Mouse (Mus musculus) natural killer cell, adult 2 months (primary cell): Measurements from ENCODE around the gene Tssk2.
A peak's percentile ranks its signal among the peaks of the same experiment; 100 is the strongest.

Experiments used
- DNase-seq, 2 experiments: peaks; one replicate each; pipeline ENCODE4 v3.0.0; 2022; ENCODE audit warnings: low spot score in 2 of 2

Tssk2 gene

DNA sequence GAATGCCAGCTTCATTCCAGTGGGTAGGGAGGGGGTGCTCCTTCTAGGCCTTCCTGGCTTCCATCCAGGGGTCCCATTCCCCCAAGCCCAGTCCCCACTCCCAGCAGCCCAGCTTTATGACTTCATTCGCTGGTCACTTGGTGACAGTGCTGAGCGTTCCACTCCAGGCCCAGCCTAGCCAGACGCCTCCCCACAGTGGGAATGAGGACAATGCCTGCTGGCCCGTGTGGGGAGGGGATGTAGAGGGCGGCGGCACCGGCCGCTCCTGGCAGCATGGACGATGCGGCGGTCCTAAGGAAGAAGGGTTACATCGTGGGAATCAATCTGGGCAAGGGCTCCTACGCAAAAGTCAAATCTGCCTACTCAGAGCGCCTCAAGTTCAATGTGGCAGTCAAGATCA, at the start of gene Tssk2, which contains the start of gene Dgcr2:
Gene Tssk2, plus strand, starts transcription at position 176 of the 400 bp plus-strand sequence.
Gene Dgcr2, minus strand, starts transcription at position 101 of the 400 bp plus-strand sequence.
- no peak for DNase-seq

DNA sequence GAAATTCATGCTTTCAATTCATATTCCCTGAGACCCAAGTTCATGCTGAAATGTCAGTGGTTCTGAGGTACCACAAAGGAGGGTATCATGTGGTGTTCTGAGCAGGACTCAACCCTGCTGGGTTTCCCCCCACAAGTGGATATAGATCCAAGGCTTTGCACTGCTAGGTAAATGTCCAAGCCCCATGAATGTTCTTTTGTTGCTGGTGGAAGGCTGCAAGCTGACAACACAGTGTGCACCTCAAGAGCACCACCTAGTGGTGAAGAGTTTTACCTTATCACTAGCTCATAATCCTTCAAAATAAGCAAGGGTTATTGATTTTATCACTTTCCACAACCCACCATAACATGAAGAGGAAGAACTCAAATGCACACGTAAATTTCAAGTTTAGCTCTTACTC, 49.5 kb upstream of the Tssk2 start:
- DNase-seq: no peak

DNA sequence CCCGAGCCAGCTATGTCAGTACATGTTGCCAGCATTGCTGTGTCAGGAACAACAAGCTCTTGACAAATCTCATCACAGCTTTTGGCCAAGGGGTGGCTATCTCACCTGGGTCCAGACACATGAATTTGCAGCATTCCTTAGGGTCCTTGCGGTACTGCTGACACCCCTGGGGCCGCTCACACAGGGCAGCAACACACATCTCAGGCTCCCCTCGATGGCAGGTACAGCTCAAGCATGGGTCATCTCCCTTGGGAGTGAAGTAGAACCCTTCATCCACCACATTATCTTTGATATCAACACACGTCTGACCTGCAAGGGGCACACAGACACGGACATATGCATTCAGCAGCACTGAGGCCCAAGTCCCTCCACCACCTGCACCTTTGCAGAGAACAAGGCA, 49.0 kb upstream of the Tssk2 start:
- DNase-seq: no peak

DNA sequence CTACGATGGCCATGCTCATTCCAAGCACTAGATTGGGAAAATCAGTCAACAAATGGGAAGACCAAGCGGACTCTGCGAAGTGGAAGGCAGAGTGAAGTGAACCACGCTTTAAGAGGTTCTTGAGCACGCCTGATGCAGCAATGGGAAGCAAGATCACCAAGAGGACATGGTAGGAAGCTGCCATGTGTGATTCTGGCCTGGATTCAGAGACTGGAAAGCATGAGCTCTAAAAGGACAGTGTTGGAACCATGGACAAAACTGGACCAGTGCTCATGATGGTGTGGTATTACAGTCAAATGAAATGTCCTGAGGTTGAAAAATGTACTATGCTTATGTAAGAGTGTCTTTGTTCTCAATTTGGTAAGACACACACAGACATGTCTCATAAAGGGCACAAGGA, 47.1 kb upstream of the Tssk2 start:
- no peak for DNase-seq

DNA sequence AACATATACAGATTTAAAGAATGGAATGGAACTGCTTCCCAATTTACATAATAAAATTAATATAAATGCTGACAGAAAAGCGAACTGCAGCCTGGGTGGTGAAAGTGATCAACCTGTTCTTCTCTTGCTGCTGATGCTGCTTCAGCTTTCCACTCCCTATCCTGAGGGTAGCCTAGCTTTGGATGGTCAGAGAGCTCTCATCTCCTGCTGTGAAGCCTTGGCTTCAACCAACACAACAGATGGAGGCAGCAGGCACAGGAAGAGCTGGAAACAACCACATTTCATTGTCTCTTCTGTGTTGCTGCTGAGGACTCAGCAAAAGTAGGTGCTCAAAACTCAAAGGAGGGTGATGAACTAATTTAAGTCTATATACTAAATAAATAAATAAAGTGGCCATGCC, 46.6 kb upstream of the Tssk2 start:
- DNase-seq: no peak

DNA sequence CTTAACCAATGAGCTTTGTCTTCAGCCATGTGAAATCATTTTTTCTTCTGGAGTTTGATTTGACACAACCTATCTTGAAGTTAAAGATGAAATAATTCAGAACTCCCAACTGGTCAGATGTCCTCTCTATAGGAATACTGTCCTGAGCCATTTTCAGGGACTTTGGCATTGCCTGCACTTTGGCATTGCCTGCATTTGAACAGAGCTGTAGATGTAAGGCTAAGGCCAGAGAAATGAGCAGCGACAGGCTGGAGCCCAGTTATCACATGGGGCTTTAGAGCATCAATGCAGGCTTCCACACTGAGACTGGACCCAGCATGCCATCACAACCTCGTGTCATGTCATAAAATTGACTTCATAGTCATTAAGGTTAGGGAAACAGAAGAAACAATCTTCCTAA, 45.2 kb upstream of the Tssk2 start:
- no peak for DNase-seq

DNA sequence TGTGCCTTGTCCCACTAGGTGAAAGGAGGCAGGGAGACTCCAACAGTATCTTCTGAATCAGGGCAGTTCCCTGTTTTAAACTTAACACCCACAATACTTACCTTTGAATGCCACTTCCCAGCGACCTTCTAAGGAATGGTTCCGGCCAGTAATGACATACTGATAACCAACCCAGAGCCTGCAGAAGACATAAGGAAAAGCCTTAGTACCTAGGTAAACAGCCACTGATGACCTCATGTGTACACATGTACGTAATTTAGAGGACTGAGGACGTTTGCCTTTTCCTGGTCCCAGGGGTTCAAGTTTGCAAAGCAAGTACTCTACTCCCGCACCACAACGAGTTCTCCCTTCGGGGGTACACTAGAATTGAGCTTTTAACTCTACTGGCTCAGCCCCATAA, 41.3 kb upstream of the Tssk2 start:
- DNase-seq: no peak

DNA sequence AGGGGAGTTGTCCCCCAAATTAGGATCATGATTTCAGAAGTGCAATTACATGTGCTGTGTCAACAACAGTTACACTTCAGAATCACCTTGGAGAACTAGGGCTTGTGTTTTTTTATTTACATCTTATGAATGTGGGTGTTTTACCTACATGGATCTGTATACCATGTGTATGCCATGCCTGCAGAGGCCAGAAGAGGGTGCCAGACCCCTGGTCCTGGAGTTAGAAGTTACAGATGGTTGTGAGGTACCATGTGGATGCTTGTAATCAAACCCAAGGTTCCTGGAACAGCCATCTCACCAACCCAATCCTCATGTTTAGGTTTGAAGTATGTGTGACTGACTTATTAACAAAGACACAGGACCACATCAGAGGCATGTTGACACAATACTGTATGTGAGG, 39.8 kb upstream of the Tssk2 start:
- DNase-seq: no peak

DNA sequence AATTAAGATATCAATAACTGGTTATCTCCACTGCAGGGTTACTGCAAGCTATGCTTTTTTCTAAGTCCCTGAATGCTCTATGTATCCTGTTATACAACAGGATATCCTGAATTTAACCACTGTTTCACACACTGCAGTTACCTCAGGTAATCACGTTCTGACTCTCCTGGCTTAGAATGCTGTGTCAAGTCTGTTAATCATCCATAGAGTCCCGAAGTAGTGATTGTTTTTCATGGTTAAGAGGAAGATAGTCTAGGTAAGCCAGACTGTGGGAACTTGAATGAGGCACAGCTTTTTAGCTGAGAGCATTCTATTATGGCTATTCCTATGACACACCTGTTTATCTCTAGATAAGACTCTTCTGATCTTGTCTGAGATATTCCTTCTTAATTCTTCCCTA, 33.1 kb upstream of the Tssk2 start:
- DNase-seq: no peak

DNA sequence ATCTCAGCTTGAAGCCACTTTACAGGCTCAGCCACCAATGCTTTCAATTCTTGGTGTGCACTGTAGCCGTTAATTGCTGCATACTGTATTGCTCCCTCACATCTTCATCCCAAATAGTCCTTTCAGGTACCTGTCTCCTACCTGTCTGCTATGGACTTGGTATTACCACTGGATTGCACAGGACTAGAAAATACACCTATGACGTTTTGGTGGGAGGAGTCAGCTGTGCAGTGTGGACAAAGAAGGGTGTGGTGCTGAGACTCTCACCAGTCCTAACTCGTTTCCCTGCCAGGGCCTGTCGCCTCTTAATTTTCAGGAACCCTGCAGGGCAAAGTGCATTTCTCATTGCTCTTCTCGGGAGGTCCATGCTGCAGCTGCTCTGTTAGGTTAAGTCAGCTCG, 32.7 kb upstream of the Tssk2 start:
- DNase-seq: no peak

DNA sequence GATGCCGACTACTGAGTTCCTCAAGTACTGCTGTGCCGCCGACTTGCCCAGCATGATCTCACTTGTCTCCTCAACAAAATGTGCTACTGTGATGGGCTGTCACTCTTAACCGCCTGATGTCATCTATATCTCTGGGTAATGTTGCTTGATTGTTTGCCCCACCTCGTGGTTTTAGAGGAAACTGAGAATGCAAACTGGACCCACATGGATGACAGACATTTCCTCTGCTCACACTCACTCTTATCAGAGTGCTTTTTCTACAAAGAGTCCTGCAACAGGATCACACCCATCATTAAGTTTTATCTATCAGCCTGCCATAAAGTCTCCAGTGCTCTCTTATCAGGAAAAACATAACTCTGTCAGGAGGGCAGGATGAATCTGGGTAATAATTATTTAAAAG, 27.2 kb upstream of the Tssk2 start:
- no peak for DNase-seq

DNA sequence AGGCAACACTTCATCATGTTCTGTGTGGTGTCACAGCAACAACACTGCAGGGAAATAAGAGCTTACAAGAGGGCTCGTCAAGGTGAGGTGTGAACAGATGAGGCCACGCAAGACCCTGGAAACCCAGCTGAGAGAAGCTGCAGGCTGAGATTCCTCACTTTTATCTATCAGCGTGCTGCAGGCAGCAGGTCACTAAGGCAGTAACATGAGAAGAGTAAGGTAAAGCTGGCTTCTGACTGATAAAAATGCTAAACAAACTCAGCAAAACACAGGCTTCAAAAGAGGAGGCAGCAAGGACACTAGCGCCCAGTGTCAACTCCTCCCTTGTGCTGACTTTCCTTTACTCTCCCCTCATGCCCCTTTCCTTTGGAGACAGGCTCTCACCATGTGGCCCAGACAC, 25.4 kb upstream of the Tssk2 start:
- no peak for DNase-seq

DNA sequence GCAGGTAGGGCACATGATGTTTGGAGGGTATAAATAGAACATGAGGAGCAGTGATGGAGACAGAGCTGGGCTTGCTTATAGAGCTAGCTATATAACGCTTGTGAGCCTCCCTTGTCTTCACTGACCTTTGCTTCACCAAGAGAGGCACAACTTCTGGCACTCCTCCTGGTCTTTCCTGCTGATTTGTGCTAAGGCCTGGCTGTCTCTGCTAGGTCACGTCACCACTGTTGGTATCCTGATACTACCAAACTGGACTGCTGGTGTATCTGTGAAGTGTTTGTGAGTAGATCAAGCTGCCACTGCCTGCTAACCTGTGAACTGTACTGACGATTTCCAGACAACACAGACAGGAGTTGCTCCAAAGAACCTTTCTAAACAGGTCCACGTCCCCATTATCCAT, 23.3 kb upstream of the Tssk2 start:
- no peak for DNase-seq

DNA sequence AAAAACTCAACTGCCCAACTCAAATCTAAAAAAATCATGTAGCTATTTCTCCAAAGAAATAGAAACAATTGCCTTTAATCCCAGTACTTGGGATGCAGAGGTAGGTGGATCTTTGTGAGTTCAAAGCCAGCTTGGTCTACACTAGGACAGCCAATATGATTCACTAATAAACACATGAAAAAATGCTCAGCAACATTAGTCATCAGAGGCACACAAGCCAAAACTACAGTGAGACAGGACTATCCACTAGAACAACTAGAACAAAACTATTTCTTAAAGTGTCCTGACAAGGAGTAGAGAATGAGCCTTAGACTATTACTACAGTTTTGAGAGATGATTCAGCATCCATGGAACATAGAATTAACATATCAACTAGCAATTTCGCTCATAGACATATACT, 22.3 kb upstream of the Tssk2 start:
- no peak for DNase-seq

DNA sequence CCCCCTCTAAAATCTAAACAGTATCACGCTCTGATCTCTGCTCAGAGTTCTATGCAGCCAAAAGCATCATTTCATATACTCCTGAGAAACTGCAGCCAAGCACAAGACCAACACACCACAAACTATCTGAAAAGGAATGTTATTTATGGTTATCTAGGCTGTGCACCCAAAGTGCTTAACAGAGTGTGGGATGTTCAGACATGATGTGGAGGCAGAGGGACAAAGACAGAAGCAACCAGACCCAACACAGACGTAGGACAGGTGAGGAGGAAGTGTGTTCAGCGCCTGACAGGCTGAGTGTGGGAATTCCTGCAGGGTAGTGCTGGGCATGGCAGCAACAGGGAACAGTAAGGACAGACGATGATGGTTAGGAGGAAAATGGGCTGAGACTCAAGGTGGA, 18.9 kb upstream of the Tssk2 start:
- DNase-seq: no peak

DNA sequence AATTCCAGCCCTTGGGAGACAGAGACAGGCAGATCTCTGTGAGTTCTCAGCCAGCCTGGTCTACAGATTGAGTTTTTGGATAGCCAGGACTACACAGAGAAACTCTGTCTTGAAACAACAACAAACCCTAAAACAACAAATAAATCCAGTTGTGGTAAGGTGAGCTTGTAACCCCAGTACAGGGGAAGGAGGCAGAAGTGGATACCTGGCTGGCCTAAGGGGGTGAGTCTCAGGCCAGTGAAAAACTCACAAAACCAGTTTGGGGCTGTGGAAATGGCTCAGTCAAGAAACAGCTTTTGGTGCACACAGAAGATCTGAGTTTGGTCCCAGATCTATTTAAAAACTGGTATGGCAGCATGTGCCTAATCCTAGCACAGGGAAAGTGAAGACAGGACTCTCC, 16.2 kb upstream of the Tssk2 start:
- DNase-seq: no peak

DNA sequence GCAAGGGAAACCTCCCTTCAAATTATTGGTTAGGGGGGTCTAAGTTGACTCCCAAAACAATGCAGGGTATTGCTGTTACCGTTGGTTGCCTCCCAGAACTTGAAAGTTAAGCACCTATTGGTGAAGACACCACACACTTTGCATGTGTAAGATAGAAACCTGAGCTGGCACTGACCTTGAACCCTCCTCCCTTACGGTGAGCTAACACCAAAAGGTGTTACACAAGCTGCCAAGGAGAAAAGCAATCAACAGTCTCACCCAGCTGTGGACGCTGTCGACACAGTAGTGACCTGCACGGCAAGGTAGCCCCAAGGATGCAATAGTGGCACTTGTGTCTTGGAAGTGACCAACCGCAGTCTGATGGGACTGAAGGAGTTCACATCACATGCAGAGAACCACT, 14.3 kb upstream of the Tssk2 start:
- no peak for DNase-seq

DNA sequence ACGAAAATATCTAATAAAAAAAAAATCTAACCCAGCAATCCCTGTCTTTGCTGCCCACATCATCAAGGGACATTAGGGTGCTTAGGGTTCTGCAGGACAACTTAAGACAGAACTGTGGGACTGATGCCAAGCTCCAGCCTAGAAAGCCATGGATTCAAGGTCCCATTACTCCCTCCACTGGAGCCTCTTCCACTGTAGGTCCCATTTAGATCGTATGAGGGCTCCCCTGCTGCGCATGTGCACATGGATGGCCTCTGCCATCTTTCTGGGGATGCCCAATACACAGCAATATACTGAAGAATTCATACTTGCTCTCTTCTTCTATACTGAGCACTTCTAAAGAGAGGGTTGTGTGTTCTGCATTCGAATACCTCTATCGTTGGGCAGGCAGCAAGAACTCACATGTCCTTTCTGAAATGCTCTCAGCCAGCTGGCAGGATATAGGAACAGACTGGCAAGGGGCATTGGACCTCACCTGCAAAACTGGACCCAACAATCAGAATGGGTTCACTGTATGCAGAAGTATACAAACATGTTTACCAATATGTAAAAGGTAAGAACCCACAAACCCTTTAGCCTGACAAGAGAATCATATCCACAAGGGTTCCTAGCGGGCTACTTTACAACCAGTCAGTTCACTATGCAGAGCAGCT, 8.6 kb upstream of the Tssk2 start:
- no peak for DNase-seq

DNA sequence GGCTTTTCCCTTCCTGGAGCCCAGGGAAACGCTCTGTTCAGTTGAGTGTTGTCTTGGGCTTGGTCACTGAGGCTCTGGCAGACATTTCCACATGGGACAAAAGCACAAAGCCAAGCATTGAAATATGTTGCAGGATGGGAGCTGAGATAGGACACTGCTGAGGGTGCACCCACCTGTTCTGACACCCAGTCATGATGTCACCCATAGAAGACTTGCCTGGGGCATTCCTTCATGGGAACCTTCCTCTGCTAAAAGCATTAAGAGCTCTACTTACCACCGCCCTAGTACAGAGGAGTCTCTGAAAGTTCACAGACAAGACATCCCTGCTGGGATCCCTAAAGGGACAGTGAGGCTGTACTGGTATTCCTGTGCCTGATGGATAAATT, 8.1 kb upstream of the Tssk2 start:
- DNase-seq: no peak

DNA sequence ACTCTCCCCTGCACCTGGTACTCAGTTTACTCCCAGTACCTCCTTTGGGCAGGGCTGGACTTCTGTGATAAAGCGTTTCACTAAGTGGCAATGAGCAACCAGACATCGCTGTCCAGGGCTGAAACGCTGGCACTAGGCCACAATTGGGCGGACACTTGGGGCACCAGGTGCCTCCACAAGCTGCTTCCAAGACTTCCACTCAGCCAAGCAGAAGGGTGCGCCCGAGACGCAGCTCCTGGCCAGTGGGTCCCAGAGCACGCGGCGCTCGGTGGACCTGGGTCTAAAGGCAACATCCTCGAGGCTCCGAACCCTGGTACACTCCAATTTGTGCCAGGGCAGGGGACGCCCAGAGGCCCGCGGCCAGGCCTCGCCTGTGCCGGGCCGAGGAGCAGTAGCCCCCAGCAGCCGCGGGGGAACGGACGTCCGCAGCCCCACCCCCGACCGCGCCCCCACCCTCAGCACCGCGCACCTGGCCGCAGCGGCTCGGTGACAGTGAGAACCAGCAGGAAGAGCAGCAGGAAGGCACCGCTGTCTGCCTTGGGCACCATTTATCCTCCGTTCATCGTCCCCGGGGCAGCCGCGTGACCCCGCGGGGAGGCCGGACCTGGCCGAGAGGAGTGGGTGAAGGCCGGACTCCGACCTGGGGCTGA, 7.4 kb upstream of the Tssk2 start:
- peak; percentile 22 to 24 for DNase-seq

DNA sequence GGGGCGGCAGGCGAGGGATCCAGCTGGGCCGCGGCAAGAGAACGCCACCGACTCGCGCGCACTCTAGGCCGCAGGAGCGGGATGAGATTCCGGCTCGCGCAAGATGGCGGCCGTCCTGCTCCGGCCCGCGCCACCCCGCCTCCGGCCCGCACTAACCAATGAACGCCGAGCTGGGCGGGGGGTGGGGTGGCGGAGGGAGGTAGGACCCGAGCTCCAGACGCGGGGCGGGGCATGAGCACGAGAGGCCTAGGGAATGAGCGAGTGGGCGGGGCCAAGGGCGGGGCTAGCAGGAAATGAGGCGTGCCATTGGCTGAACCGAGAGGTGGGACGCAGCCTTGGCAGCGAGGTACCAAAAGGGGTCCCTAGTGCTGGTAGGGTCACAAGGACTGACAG, 6.9 kb upstream of the Tssk2 start, which contains the start of gene Gm20518:
Gene Gm20518, minus strand, starts transcription at position 105 of the 393 bp plus-strand sequence.
- DNase-seq: peak; percentile 97 to 98

DNA sequence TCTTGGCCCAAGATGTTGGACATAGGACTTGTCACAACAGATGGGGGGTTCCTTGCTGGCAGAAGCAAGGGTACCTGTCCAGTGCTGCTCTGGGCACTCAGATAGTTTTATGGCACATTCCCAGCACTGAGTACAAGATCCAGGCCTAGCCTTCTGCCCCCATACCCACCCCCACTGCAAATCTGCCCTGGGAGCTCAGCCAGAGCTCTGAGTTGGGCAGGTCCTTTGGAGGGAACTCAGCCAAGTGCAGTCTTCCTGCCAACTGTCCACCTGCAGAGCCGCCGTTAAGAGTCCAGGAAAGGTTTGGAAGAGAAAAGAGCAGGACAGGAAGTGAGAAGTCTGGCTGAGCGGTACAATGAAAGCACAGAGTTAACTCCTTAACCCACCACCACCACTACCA, 5.8 kb upstream of the Tssk2 start:
- DNase-seq: no peak

DNA sequence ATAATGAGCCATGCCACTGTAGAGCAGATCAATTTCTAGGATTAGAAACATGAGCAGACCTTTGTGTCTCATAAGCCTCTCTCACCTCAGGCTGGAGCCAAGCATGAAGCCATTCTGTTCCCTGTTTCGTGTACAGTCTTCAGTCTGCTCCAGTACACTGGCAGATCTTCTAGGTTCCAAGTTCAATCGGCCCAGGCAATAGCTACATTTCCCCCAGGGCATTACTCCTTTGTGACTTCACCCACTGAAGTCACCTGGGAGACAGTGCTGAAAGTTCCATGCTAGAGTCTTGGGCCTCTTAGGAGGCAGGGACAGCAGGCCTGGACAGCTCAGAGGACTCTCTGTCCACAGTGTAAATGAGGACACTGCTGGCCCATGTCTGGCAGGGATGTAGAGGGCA, 4.5 kb upstream of the Tssk2 start, which contains the start of gene Tssk1:
Gene Tssk1, plus strand, starts transcription at position 301 of the 400 bp plus-strand sequence.
- no peak for DNase-seq

DNA sequence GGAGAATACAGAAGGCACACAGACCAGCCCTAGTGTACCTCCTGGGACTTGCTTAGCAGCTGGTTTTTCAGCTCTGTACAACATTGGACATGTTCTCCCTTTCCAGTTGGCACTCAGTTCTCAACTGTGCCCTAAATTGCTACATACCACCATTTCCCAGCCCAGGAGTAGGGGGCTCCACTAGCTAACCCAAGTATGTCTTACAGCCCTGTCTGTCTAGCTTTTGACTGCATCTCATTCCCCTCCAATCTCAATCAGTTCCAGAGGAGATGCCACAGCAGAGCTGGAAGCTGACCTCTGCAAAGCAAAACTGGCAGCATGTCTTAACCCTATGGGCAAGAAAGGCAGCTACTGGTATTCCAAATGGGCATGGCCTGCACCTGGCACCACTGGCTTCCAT, 2.3 kb upstream of the Tssk2 start:
- no peak for DNase-seq
